ENCODE assay signal across 8 mouse cellular contexts in genomic region chr6:113530932-113531839, GRCm38 (mm10). TPM values are rescaled to one million over a fixed set of nuclear protein-coding genes. Genes with fewer than 3 reads are reported as not detected.
DNase-seq lines count a peak whose midpoint lies in the region; ATAC-seq and TF ChIP-seq lines count a peak whose summit lies in the region.

Gene Emc3 (minus strand): TSS chr6:113531652.
Gene Fancd2 (plus strand): TSS chr6:113531682.

- H3K27ac ChIP-seq in ES-E14 (ENCODE audit: insufficient read depth, low read depth, low read length, poor library complexity, severe bottlenecking) = no peak within 1 kb of the TSS; the same call in 1 of the 2 replicates
- peak within 1 kb of the TSS; percentile 67 for H3K27ac ChIP-seq in forebrain, embryonic 15.5 days (replicated peaks)
- H3K27ac ChIP-seq in liver, postnatal 0 days (ENCODE audit: low read depth) = peak within 1 kb of the TSS; percentile 83
- H3K27ac ChIP-seq in neural tube, embryonic 13.5 days (replicated peaks) = peak within 1 kb of the TSS; percentile 73

- peak within 1 kb of the TSS; percentile 59 for H3K4me2 ChIP-seq in forebrain, embryonic 15.5 days (replicated peaks)
- peak within 1 kb of the TSS; percentile 69 for H3K4me2 ChIP-seq in liver, postnatal 0 days (ENCODE audit: low read depth, low read length)
- peak within 1 kb of the TSS; percentile 82 for H3K4me2 ChIP-seq in neural tube, embryonic 13.5 days

- DNase-seq in ES-E14 (ENCODE audit: low read depth, low spot score) = peak; percentile 84
- DNase-seq in cerebellum, adult 11 months = peak; percentile 86
- peak; percentile 76 for DNase-seq in heart, postnatal 25 days (ENCODE audit: low spot score)
- peak; percentile 89 for DNase-seq in layer of hippocampus, adult 11-12 months (ENCODE audit: low spot score)
- DNase-seq in liver, postnatal 0 days = peak; percentile 94
- DNase-seq in telencephalon, adult 2 months (ENCODE audit: low read depth, low spot score) = peak; percentile 58

- in situ Hi-C loops in ES-E14 (cut with MboI; ENCODE audit: low sequenced_read_pairs in 2 of 2, unreplicated experiment in 2 of 2) = no loop called here

- H3K9ac ChIP-seq in ES-E14 (ENCODE audit: insufficient read depth, low read depth, low read length, poor library complexity, severe bottlenecking) = peak within 1 kb of the TSS; percentile 83
- H3K9ac ChIP-seq in forebrain, embryonic 15.5 days (replicated peaks) = peak within 1 kb of the TSS; percentile 75
- H3K9ac ChIP-seq in liver, postnatal 0 days (replicated peaks) = peak within 1 kb of the TSS; percentile 89
- H3K9ac ChIP-seq in neural tube, embryonic 13.5 days = peak within 1 kb of the TSS; percentile 91

- H3K4me1 ChIP-seq in ES-E14 (ENCODE audit: control insufficient read depth in 2 of 2, insufficient read depth in 2 of 2, low read length in 2 of 2, poor library complexity in 1 of 2) = no peaks in the 10 kb centered on the region
- H3K4me1 ChIP-seq in forebrain, embryonic 15.5 days = peaks cover 28% of the 10 kb centered on the region
- H3K4me1 ChIP-seq in liver, postnatal 0 days (ENCODE audit: insufficient read depth) = peaks cover 17% of the 10 kb centered on the region
- peaks cover 27% of the 10 kb centered on the region for H3K4me1 ChIP-seq in neural tube, embryonic 13.5 days (replicated peaks)

- H3K36me3 ChIP-seq in ES-E14 (ENCODE audit: control insufficient read depth, insufficient read depth, low read length, poor library complexity, severe bottlenecking) = no peaks in the 10 kb centered on the region
- no peaks in the 10 kb centered on the region for H3K36me3 ChIP-seq in forebrain, embryonic 15.5 days
- peaks cover 10% of the 10 kb centered on the region for H3K36me3 ChIP-seq in liver, postnatal 0 days (replicated peaks; ENCODE audit: insufficient read depth, low read length)
- H3K36me3 ChIP-seq in neural tube, embryonic 13.5 days = 0 out of 2 replicates have a peak, but pooled peaks cover 8% of the 10 kb centered on the region

- H3K4me3 ChIP-seq in ES-E14 (ENCODE audit: insufficient read depth in 1 of 2, low read depth in 1 of 2, low read length in 2 of 2, poor library complexity in 1 of 2, severe bottlenecking in 1 of 2) = peak within 1 kb of the TSS; percentile 73 to 94
- peak within 1 kb of the TSS; percentile 54 for H3K4me3 ChIP-seq in forebrain, embryonic 15.5 days
- peak within 1 kb of the TSS; percentile 94 for H3K4me3 ChIP-seq in liver, postnatal 0 days (ENCODE audit: low read depth, low read length)
- peak within 1 kb of the TSS; percentile 89 for H3K4me3 ChIP-seq in neural tube, embryonic 13.5 days

- peak; percentile 95 for ATAC-seq in forebrain, embryonic 15.5 days (replicated peaks)
- ATAC-seq in liver, postnatal 0 days = peak; percentile 95
- ATAC-seq in neural tube, embryonic 13.5 days (ENCODE audit: low read depth) = peak; percentile 91

- under 1% methylated on average over 47 of the region's 47 CpGs for WGBS in forebrain, embryonic 15.5 days
- under 1% methylated on average over 47 of the region's 47 CpGs for WGBS in liver, postnatal 0 days (ENCODE audit: insufficient replicate concordance)
- under 1% methylated on average over 47 of the region's 47 CpGs for WGBS in neural tube, embryonic 13.5 days

- no peaks in the 10 kb centered on the region for H3K27me3 ChIP-seq in forebrain, embryonic 15.5 days
- H3K27me3 ChIP-seq in liver, postnatal 0 days (ENCODE audit: insufficient read depth, low read length) = no peaks in the 10 kb centered on the region
- H3K27me3 ChIP-seq in neural tube, embryonic 13.5 days = no peaks in the 10 kb centered on the region

- TF ChIP-seq CTCF in liver, postnatal 0 days (IDR thresholded peaks at IDR 0.05; ENCODE audit: low read depth) = 0 out of 2 replicates have a peak, but pooled peaks have one; percentile 5

- intact Hi-C loops in heart, postnatal 25 days (cut with DNase I) = loop anchor here (5.0 kb wide), 1 partner anchor 76 kb away; no protein-coding TSS in a partner anchor

- TF ChIP-seq EP300 in liver, postnatal 0 days (IDR thresholded peaks at IDR 0.05; ENCODE audit: low read depth) = peak; percentile 63; the same call in 1 of the 2 replicates

- no peaks in the 10 kb centered on the region for H3K9me3 ChIP-seq in ES-E14 (ENCODE audit: control insufficient read depth, insufficient read depth, low read depth, low read length)
- no peaks in the 10 kb centered on the region for H3K9me3 ChIP-seq in forebrain, embryonic 15.5 days
- no peaks in the 10 kb centered on the region for H3K9me3 ChIP-seq in liver, postnatal 0 days (ENCODE audit: low read length)
- no peaks in the 10 kb centered on the region for H3K9me3 ChIP-seq in neural tube, embryonic 13.5 days

TF ChIP-seq in ES-E14, 5 proteins besides CTCF, POLR2A, EP300 and RAD21:
- TF ChIP-seq ZNF384 (IDR thresholded peaks at IDR 0.05; ENCODE audit: low read depth, low read length) (no peak), HCFC1 (IDR thresholded peaks at IDR 0.05; ENCODE audit: borderline replicate concordance, insufficient read depth, low read length) (peak; percentile 82)

RNA-seq across cellular contexts. Expression of gene Emc3, which starts in this region (rescaled TPM):
- total RNA-seq in ES-E14 (2012; rRNA removed) = 71.2 and 74.1 TPM in 2 replicates
- polyA plus RNA-seq in forebrain, embryonic 15.5 days (2015; fragmentation: Nextera tagmentation; extraction: Ambion mirVana) = 94.9 and 103 TPM in 2 replicates
- 10 to 100 TPM; 57.4 to 60.9 TPM for total RNA-seq in heart, postnatal 25 days (2021)
- 42.1 and 43.0 TPM in 2 replicates for polyA plus RNA-seq in liver, postnatal 0 days (2015; fragmentation: Nextera tagmentation; extraction: Ambion mirVana)
- polyA plus RNA-seq in neural tube, embryonic 13.5 days (2015; fragmentation: Nextera tagmentation; extraction: Ambion mirVana) = 103 and 108 TPM in 2 replicates

RNA-seq across cellular contexts. Expression of gene Fancd2, which starts in this region (rescaled TPM):
- 34.7 and 37.5 TPM in 2 replicates for total RNA-seq in ES-E14 (2012; rRNA removed)
- 6.5 and 6.7 TPM in 2 replicates for polyA plus RNA-seq in forebrain, embryonic 15.5 days (2015; fragmentation: Nextera tagmentation; extraction: Ambion mirVana)
- under 1 TPM; 0.26 to 0.53 TPM for total RNA-seq in heart, postnatal 25 days (2021)
- polyA plus RNA-seq in liver, postnatal 0 days (2015; fragmentation: Nextera tagmentation; extraction: Ambion mirVana) = 3.1 and 4.5 TPM in 2 replicates
- polyA plus RNA-seq in neural tube, embryonic 13.5 days (2015; fragmentation: Nextera tagmentation; extraction: Ambion mirVana) = 1.8 and 2.1 TPM in 2 replicates

Comparison
In these comparisons a context has a peak if more than half of its experiments do, and no peak if none do; other contexts are left out.
1. RNA of gene Fancd2 (total RNA-seq): 34.7 to 37.5 TPM in ES-E14; 0.26 to 0.53 TPM in heart, postnatal 25 days; every median in the first group is over 10 times any median in the second.
2. Peak in every context shown above with its lines, with median percentiles within 50 percentile points of each other: DNase-seq, H3K4me3 ChIP-seq, H3K9ac ChIP-seq, ATAC-seq and H3K4me2 ChIP-seq.